ENCODE assay signal across 10 mouse cellular contexts in genomic region chr2:130068228-130068627, GRCm38 (mm10). TPM values are rescaled to one million over a fixed set of nuclear protein-coding genes. Genes with fewer than 3 reads are reported as not detected.
DNase-seq lines count a peak whose midpoint lies in the region; ATAC-seq and TF ChIP-seq lines count a peak whose summit lies in the region.
"Had no signal": no experiment of that assay in that cellular context is flagged by ENCODE, and none has a peak within 500 bp of the region (broad histone marks: within the 10 kb centered on the region; RNA-seq: fewer than 3 reads in every experiment).

No protein-coding gene starts in this region.

- H3K4me2 ChIP-seq in intestine, postnatal 0 days (replicated peaks; ENCODE audit: low read depth) = no peak overlapping the region
- no peak overlapping the region for H3K4me2 ChIP-seq in intestine, embryonic 16.5 days (ENCODE audit: low read depth, low read length)
- H3K4me2 ChIP-seq: embryonic facial prominence, embryonic 15.5 days; limb, embryonic 12.5 days had no signal

- no peaks in the 10 kb centered on the region for H3K36me3 ChIP-seq in intestine, postnatal 0 days (ENCODE audit: control insufficient read depth, insufficient read depth)
- no peaks in the 10 kb centered on the region for H3K36me3 ChIP-seq in intestine, embryonic 16.5 days (ENCODE audit: control insufficient read depth, insufficient read depth, low read length)
- H3K36me3 ChIP-seq in E14TG2a.4 (ENCODE audit: insufficient read depth, low read length) = no peaks in the 10 kb centered on the region
- H3K36me3 ChIP-seq: embryonic facial prominence, embryonic 15.5 days; limb, embryonic 12.5 days had no signal

- no peak overlapping the region for H3K9ac ChIP-seq in intestine, postnatal 0 days (ENCODE audit: low read depth, low read length)
- H3K9ac ChIP-seq in intestine, embryonic 16.5 days (ENCODE audit: low read depth, low read length) = no peak overlapping the region
- H3K9ac ChIP-seq: embryonic facial prominence, embryonic 15.5 days; limb, embryonic 12.5 days had no signal

- H3K9me3 ChIP-seq in intestine, postnatal 0 days (ENCODE audit: control insufficient read depth) = no peaks in the 10 kb centered on the region
- H3K9me3 ChIP-seq in intestine, embryonic 16.5 days (ENCODE audit: control insufficient read depth, low read length) = no peaks in the 10 kb centered on the region
- H3K9me3 ChIP-seq in E14TG2a.4 (ENCODE audit: low read length) = no peaks in the 10 kb centered on the region
- H3K9me3 ChIP-seq: embryonic facial prominence, embryonic 15.5 days; limb, embryonic 12.5 days had no signal

- ATAC-seq in intestine, postnatal 0 days = no peak
- no peak for ATAC-seq in intestine, embryonic 16.5 days
- ATAC-seq in megakaryocyte-erythroid progenitor cell, adult 5-6 weeks (replicated peaks; ENCODE audit: low FRiP score, low TSS enrichment, poor library complexity, severe bottlenecking) = peak; percentile 79; the same call in 1 of the 2 replicates
- ATAC-seq in erythroid progenitor cell, adult 5-6 weeks (replicated peaks; ENCODE audit: low FRiP score, poor library complexity, severe bottlenecking) = no peak

- no peak overlapping the region for H3K27ac ChIP-seq in intestine, postnatal 0 days (ENCODE audit: low read depth, low read length)
- H3K27ac ChIP-seq in intestine, embryonic 16.5 days (ENCODE audit: low read length) = no peak overlapping the region
- H3K27ac ChIP-seq: embryonic facial prominence, embryonic 15.5 days; limb, embryonic 12.5 days had no signal

- peak; percentile 82 for TF ChIP-seq CTCF in intestine, postnatal 0 days (IDR thresholded peaks at IDR 0.05; ENCODE audit: low read depth)
- TF ChIP-seq CTCF in E14TG2a.4 (conservative IDR thresholded peaks at IDR 0.05; ENCODE audit: low read length) = peak; percentile 45

- H3K27me3 ChIP-seq in intestine, postnatal 0 days (replicated peaks; ENCODE audit: control insufficient read depth, insufficient read depth, low read length) = no peaks in the 10 kb centered on the region
- H3K27me3 ChIP-seq in intestine, embryonic 16.5 days (replicated peaks; ENCODE audit: control insufficient read depth, insufficient read depth, low read length) = no peaks in the 10 kb centered on the region
- H3K27me3 ChIP-seq in E14TG2a.4 (ENCODE audit: insufficient read depth, low read length) = no peaks in the 10 kb centered on the region
- H3K27me3 ChIP-seq: embryonic facial prominence, embryonic 15.5 days; limb, embryonic 12.5 days had no signal

- DNase-seq in 3T3-L1 (ENCODE audit: low read depth, low spot score) = peak; percentile 75
- peak; percentile 73 for DNase-seq in embryo, embryonic 10.5 days (ENCODE audit: low spot score)
- no peak for DNase-seq in spleen, postnatal 36 days (ENCODE audit: low spot score in 2 of 2)

- WGBS in intestine, postnatal 0 days = 18% methylated on average over 3 of the region's 3 CpGs
- WGBS in intestine, embryonic 16.5 days = 27% methylated on average over 3 of the region's 3 CpGs

- H3K4me3 ChIP-seq in intestine, postnatal 0 days (ENCODE audit: low read depth, low read length) = no peak overlapping the region
- no peak overlapping the region for H3K4me3 ChIP-seq in intestine, embryonic 16.5 days (ENCODE audit: low read length)
- H3K4me3 ChIP-seq in E14TG2a.4 (replicated peaks; ENCODE audit: low read length) = no peak overlapping the region
- H3K4me3 ChIP-seq: embryonic facial prominence, embryonic 15.5 days; limb, embryonic 12.5 days had no signal

- no peaks in the 10 kb centered on the region for H3K4me1 ChIP-seq in intestine, postnatal 0 days (replicated peaks; ENCODE audit: control insufficient read depth, insufficient read depth, low read length)
- H3K4me1 ChIP-seq in intestine, embryonic 16.5 days (ENCODE audit: control insufficient read depth, insufficient read depth, low read length) = no peaks in the 10 kb centered on the region
- no peaks in the 10 kb centered on the region for H3K4me1 ChIP-seq in E14TG2a.4 (replicated peaks; ENCODE audit: low read depth, low read length)
- H3K4me1 ChIP-seq: embryonic facial prominence, embryonic 15.5 days; limb, embryonic 12.5 days had no signal

RNA-seq across cellular contexts. Expression of gene Tgm6, which starts 44.0 kb away (rescaled TPM):
- not detected in 2 replicates for polyA plus RNA-seq in intestine, postnatal 0 days (2015; fragmentation: Nextera tagmentation; extraction: Ambion mirVana)
- not detected in 2 replicates for polyA plus RNA-seq in intestine, embryonic 16.5 days (2015; fragmentation: Nextera tagmentation; extraction: Ambion mirVana)
- not detected in 2 replicates for total RNA-seq in megakaryocyte-erythroid progenitor cell, adult 5-6 weeks (2014; fragmentation: Nextera tagmentation)
- not detected in 2 replicates for total RNA-seq in megakaryocyte-erythroid progenitor cell, adult 5-6 weeks (2017)
- total RNA-seq in erythroid progenitor cell, adult 5-6 weeks (2015; ENCODE audit: low replicate concordance) = not detected in 2 replicates
- not detected in 2 replicates for total RNA-seq in erythroid progenitor cell, adult 5-6 weeks (2017; ENCODE audit: low replicate concordance)
- polyA plus RNA-seq: limb, embryonic 12.5 days had no signal

RNA-seq across cellular contexts. Expression of gene Tgm3, which starts 56.1 kb away (rescaled TPM):
- 0.09 TPM in 1 of 2 replicates, not detected in the other for polyA plus RNA-seq in intestine, postnatal 0 days (2015; fragmentation: Nextera tagmentation; extraction: Ambion mirVana)
- 0.09 and 0.24 TPM in 2 replicates for polyA plus RNA-seq in intestine, embryonic 16.5 days (2015; fragmentation: Nextera tagmentation; extraction: Ambion mirVana)
- not detected in 2 replicates for total RNA-seq in megakaryocyte-erythroid progenitor cell, adult 5-6 weeks (2014; fragmentation: Nextera tagmentation)
- not detected in 2 replicates for total RNA-seq in megakaryocyte-erythroid progenitor cell, adult 5-6 weeks (2017)
- total RNA-seq in erythroid progenitor cell, adult 5-6 weeks (2015; ENCODE audit: low replicate concordance) = 0.42 TPM in 1 of 2 replicates, not detected in the other
- 0.13 TPM in 1 of 2 replicates, not detected in the other for total RNA-seq in erythroid progenitor cell, adult 5-6 weeks (2017; ENCODE audit: low replicate concordance)
- polyA plus RNA-seq: limb, embryonic 12.5 days had no signal

Comparison
In these comparisons a context has a peak if more than half of its experiments do, and no peak if none do; other contexts are left out.
1. DNase-seq: peak in 3T3-L1 (single experiment) and embryo, embryonic 10.5 days (single experiment); none in spleen, postnatal 36 days (0 of 2).